Mouse (Mus musculus): Measurements from ENCODE around the gene Olfr1412. TPM values are rescaled to one million over a fixed set of nuclear protein-coding genes. Genes with fewer than 3 reads are reported as not detected.
A peak's percentile ranks its signal among the peaks of the same experiment; 100 is the strongest.

Gene Olfr1412
- not detected in 2 replicates for polyA plus RNA-seq (2015; fragmentation: Nextera tagmentation; extraction: Ambion mirVana)

DNA sequence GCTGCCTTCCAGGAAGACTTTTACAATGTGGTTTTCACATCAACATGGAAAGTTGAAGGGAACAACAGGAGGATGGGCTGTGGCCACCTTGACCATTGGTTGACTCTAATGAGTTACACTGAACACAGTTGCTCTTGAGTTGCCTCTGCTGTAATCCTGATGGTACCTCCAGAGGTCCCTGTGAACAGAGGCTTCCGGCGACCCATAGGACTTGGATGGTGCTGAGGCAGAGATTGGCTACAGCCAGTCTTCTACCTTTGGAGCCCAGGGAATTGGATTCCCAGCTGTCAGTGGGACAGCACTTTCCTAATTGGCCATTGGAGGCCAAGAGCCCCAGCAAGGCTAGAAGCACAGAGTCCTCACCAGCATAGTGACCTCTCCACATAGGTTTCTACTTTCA is at the start of gene Olfr1412:
TSS of gene Olfr1412 (plus strand) at position 301 of the 400 bp plus-strand sequence.
- DNase-seq (ENCODE audit: low spot score), result no peak

GRCm38 (mm10) chr1:92536972-92537371 is 48.6 kb upstream of the Olfr1412 start:
- no peak for DNase-seq (ENCODE audit: low spot score)

DNA sequence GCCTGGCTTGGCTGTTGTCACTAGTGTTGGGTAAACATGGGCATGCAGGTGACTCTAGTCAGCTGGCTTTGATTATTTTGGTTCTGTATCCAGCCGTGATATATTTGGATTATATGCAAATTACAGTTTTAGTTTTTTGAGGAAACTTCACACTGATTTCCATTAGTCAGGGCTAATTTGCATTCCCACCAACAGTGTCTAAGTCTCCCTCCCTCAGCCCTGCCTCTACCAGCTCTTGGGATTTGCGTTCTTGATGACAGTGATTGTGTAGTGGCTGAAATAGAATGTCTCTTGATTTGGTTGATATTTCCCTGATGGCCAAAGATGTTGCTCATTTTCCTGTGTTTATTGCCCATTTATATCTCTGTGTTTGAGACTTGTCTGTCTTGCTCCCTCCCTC is 46.5 kb upstream of the Olfr1412 start:
- DNase-seq (ENCODE audit: low spot score), result no peak

DNA sequence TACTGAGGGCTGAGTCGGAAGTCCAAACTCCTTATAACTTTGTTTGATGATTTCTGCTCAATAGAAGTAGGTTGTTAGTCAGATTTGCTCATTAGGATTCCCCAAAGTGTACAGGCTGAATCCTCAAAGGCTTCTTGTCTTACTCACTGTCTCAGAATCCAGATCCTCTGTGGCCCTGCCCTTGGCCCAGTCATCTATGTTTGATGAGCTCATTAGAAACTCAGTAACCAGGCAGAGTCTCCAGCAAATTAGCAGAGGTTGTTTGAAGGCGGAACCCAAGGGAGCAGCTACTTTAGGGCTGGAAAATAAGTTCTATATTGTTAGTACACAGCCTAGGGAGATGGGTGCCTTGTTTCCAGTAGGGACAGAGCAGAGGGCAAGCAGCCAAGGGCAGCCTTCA is 39.6 kb upstream of the Olfr1412 start:
- no peak for DNase-seq (ENCODE audit: low spot score)

DNA sequence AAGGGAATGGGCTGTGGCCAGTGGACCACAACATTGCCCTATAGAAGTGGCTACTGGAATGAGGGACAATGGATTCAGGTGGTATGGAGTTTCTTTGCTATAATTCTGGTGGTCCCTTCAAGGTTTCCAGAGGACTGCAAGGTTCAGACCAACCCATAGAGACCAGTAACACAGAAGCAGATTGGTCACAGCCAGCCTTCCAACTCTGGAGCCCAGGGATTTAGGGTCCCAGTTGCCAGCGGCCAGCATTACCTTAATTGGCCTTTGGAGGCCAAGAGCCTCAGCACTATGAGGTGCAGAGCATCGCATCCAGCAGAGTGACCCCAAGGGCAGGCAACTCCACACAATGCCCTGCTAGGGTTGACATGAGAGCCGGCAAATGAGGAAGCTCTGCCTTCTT is 14.6 kb upstream of the Olfr1412 start, which contains the start of gene Olfr1413:
TSS of gene Olfr1413 (plus strand) at position 301 of the 400 bp plus-strand sequence.
- DNase-seq (ENCODE audit: low spot score), result no peak

DNA sequence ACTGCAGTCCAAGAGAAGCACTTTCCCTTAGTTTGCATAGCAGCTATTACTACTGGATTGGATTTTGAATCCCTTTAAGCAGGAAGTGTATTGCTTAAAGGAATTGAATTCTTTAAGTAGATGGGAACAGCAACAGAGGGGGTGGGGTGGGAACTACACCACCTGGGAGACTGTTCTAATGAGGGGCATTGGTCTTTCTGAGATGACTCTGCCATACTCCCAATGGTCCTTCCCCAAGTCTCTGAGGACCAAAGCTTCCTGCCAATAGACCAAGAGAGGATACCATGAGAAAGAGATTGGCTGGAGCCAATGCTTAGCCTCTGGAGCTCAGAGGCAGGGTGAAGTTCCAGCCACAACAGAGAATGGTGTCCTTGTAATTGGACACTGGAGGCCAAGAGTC is 8.5 kb downstream of the Olfr1412 start, which contains the start of gene Olfr1411:
TSS of gene Olfr1411 (plus strand) at position 301 of the 400 bp plus-strand sequence.
- DNase-seq (ENCODE audit: low spot score), result no peak

- no peak for DNase-seq (ENCODE audit: low spot score)
Observed at GRCm38 (mm10) chr1:92596019-92596418, 10.4 kb downstream of the Olfr1412 start.

GRCm38 (mm10) chr1:92605482-92605881 is 19.9 kb downstream of the Olfr1412 start, which contains the start of gene Olfr1410:
Gene Olfr1410, plus strand, starts transcription at chr1:92605782.
- DNase-seq (ENCODE audit: low spot score), result no peak

GRCm38 (mm10) chr1:92607711-92608110 is 22.1 kb downstream of the Olfr1412 start:
- no peak for DNase-seq (ENCODE audit: low spot score)

DNA sequence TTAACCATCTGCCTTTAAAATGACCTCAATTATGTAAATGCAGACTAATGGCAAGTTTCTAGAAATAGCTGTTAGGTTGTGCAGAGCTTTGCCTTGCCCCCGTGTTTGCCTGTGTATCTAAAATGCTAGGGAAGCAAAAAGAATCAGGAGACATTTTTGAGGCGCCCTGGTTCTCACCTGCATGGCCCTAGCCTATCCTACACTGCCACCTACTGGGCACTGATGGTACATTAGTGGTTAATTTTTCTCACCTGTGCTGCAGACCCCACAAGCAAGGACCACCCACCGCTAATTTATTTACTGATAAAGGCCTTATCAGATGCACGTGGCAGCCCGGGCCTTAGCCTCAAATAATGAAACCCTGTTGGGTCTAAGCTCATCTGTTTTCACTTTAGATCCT is 25.4 kb downstream of the Olfr1412 start:
- DNase-seq (ENCODE audit: low spot score), result peak; percentile 65

GRCm38 (mm10) chr1:92613175-92613574 is 27.6 kb downstream of the Olfr1412 start:
- no peak for DNase-seq (ENCODE audit: low spot score)

DNA sequence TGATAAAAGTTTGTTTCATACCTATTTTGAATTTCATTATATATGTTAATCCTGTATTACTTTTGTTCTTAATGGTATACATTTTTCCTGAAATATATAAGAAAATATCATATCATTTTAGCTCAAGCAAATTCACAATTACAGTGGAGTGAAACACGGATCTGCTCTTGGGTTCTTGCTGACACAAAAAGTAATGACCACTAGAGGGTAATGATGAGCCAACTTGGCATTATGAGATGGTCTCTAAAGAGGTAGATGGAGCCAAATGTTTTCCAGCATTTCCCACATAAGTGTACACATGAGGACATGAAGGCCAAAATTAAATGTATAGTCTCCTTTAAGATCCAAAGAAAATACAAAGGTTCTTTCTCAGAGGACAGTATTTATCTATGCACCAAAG is 28.9 kb downstream of the Olfr1412 start:
- no peak for DNase-seq (ENCODE audit: low spot score)

GRCm38 (mm10) chr1:92616046-92616445 is 30.5 kb downstream of the Olfr1412 start:
- DNase-seq (ENCODE audit: low spot score), result no peak

DNA sequence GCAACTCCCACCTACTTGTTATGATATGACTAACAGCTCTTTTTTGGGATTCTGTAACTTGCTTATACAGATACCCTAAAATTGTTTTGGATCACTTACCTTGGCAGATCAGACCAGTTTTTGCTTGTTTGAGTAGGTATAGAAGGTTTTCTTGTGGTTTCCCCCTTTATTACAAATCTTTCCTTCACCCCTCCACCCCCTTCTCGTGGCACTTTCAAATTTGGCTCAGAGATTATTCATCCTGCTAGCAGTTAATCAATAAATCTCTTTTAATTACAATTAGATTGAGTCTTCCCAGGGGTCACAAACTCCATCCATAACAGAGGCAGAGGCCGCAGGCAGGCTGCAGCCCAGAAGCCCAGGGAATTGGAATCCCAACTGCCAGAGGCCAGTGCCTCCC is 31.9 kb downstream of the Olfr1412 start, which contains the start of gene Olfr12:
TSS of gene Olfr12 (plus strand) at position 301 of the 400 bp plus-strand sequence.
- no peak for DNase-seq (ENCODE audit: low spot score)

DNA sequence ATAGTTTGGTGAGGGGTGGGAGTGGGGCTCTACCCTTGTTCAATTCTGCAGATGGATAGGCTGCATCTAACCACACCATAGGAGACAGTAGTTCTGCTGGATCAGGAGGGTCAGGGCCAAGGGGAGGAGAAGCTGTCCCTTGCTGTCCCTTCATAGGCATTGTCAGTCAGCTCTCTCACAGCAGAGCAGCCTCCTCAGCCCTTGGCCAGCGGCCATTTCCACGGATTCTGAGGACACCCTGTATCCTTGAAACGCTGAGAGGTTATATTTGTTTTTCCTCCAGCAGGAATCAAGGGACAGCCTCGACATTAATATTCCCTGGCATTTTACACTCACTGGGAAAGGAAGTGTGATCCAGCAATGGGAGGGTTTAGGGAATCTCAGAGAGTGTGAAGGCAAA is 32.8 kb downstream of the Olfr1412 start:
- no peak for DNase-seq (ENCODE audit: low spot score)

DNA sequence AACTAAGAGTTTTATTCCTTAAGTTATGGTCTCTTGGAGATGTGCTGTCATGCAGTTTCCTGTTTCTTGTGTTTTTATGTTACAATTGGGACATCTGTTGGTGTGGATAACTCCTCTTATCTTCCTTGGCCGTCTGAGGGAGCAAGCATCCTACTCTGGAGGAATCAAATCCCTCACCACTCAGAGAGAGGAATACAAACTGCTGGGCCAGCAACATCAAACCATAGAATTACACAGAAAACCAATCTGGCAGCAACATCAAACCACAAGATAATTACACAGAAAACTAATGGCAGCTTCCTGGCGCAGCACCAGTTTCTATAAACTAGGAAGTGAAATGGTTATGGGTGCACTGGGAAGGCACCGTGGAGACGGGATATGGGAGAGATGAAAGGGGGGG is 42.6 kb downstream of the Olfr1412 start:
- no peak for DNase-seq (ENCODE audit: low spot score)

DNA sequence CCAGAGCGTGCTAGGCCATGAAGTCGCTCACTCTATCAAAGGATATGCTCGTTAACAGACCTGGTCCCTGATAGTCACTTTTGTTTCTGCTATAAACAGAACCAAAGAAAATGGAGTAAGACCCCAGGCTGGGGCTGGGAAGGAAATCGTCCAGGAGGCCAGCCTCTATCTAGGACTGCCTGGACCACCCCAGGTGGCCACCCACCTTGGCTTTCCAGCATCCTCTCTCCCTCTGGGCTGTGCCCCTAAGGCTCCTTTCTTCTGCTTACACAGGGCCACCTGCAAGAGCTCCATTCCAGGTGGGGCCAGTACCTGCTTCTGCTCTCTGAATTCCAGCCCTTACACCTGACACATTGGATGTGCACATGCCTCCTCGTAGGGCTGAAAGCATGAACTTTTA is 46.6 kb downstream of the Olfr1412 start:
- no peak for DNase-seq (ENCODE audit: low spot score)

DNA sequence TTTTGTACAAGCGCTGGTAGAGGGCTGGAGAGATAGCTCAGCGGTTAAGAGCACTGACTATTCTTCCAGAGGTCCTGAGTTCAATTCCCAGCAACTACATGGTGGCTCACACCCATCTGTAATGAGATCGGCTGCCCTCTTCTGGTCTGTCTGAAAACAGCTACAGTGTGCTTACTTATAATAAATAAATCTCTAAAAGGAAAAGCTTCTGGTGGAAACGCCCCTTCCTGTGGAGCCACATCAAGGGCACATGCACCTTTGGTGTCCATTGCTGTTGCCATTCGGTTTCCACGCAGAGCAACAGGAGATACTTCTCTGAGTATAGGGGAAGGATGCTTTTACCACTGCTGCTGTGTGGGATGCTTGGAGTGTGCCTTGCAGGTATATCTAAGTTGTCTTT is 47.4 kb downstream of the Olfr1412 start:
- peak; percentile 42 for DNase-seq (ENCODE audit: low spot score)

- DNase-seq (ENCODE audit: low spot score), result no peak
Observed at GRCm38 (mm10) chr1:92633726-92634125, 48.1 kb downstream of the Olfr1412 start.

GRCm38 (mm10) chr1:92634569-92634968 is 49.0 kb downstream of the Olfr1412 start:
- no peak for DNase-seq (ENCODE audit: low spot score)

GRCm38 (mm10) chr1:92634976-92635599 is 49.5 kb downstream of the Olfr1412 start:
- DNase-seq (ENCODE audit: low spot score), result no peak

GRCm38 (mm10) chr1:92636015-92636414 is 50.4 kb downstream of the Olfr1412 start:
- no peak for DNase-seq (ENCODE audit: low spot score)

GRCm38 (mm10) chr1:92636676-92637075 is 51.1 kb downstream of the Olfr1412 start:
- no peak for DNase-seq (ENCODE audit: low spot score)

All from thymus, postnatal 0 days (tissue).